Mouse (Mus musculus) ES-E14 (cell line): ENCODE measurements around the gene Ephb6.

ENCODE experiments used
- CHD2 ChIP-seq: IDR thresholded peaks from 2 replicates; pipeline ENCODE4 v1.6.1; 2014; ENCODE audit warnings: mild to moderate bottlenecking, low read depth, low read length, inconsistent platforms
- MAFK ChIP-seq: IDR thresholded peaks from 2 replicates; pipeline ENCODE4 v1.6.1; 2014; ENCODE audit warnings: mild to moderate bottlenecking, low read depth, low read length, inconsistent platforms; ENCODE audit not compliant: insufficient read depth
- ZNF384 ChIP-seq: IDR thresholded peaks from 2 replicates; pipeline ENCODE4 v1.6.1; 2012; ENCODE audit warnings: low read depth, low read length, inconsistent platforms

- TF ChIP-seq CHD2, result no peak
- TF ChIP-seq ZNF384, result no peak
- no peak for TF ChIP-seq MAFK
Observed at GRCm38 (mm10) chr6:41631549-41631948, 26.3 kb downstream of the Ephb6 start.
